ENCODE assay signal across 8 mouse cellular contexts in the genomic region with DNA sequence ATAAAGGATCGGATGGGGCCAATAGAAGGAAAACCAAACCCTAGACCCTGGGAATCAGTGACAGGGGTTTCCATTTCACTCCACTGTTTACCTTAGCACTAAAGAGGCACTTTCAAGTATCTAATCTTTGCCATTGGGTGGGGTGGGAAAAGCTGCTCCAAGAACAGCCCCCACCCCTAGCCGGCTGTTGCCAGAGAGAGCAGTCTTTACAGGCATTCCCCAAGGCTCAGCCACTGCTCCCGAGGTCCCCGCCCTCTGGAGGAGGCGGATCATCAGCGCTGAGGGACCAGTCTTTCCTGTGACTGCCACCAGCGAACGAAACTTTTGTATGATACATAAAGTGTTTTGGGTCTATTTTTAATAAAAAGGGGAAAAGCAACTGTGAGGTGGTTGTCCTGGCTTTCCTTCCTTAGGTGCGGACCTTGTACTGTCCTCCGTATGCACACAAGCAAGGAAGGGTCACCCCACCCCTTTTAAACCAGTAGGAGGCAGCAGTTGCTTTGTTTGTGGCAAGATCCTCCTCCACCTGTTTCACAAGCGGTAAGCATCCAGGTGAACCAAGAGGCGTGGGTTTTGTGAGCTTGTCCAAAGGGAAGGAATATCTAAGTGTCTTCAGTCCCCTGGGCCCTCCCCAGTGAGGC. TPM values are rescaled to one million over a fixed set of nuclear protein-coding genes. Genes with fewer than 3 reads are reported as not detected.
DNase-seq lines count a peak whose midpoint lies in the region; ATAC-seq and TF ChIP-seq lines count a peak whose summit lies in the region.

No protein-coding gene starts in this region.

- 1% methylated on average over 12 of the region's 12 CpGs for WGBS in forebrain, embryonic 14.5 days
- WGBS in lung, embryonic 16.5 days = under 1% methylated on average over 12 of the region's 12 CpGs
- 1% methylated on average over 12 of the region's 12 CpGs for WGBS in stomach, postnatal 0 days

- H3K27ac ChIP-seq in forebrain, embryonic 14.5 days (ENCODE audit: low read depth, low read length) = 0 out of 2 replicates have a peak overlapping the region, but pooled peaks have one; percentile 9
- peak overlapping the region; percentile 37; the same call in 1 of the 2 replicates for H3K27ac ChIP-seq in lung, embryonic 16.5 days (ENCODE audit: low read length)
- no peak overlapping the region; the same call in 1 of the 2 replicates for H3K27ac ChIP-seq in stomach, postnatal 0 days (replicated peaks)

- ATAC-seq in CD4-positive, CD25-positive, alpha-beta regulatory T cell, adult 4 months = no peak
- no peak for ATAC-seq in forebrain, embryonic 14.5 days
- peak; percentile 37 for ATAC-seq in lung, embryonic 16.5 days (ENCODE audit: low read depth)
- 0 out of 2 replicates have a peak, but pooled peaks have one; percentile 30 for ATAC-seq in stomach, postnatal 0 days (ENCODE audit: low FRiP score, low TSS enrichment)

- peak overlapping the region; percentile 47; the same call in 1 of the 2 replicates for H3K9ac ChIP-seq in forebrain, embryonic 14.5 days (ENCODE audit: low read length)
- peak overlapping the region; percentile 36 for H3K9ac ChIP-seq in lung, embryonic 16.5 days (ENCODE audit: low read length)
- H3K9ac ChIP-seq in stomach, postnatal 0 days (ENCODE audit: low read length) = 0 out of 2 replicates have a peak overlapping the region, but pooled peaks have one; percentile 27

- H3K9me3 ChIP-seq in E14TG2a.4 (ENCODE audit: low read length) = no peaks in the 10 kb centered on the region
- H3K9me3 ChIP-seq in forebrain, embryonic 14.5 days (replicated peaks; ENCODE audit: control insufficient read depth, low read length) = no peaks in the 10 kb centered on the region
- H3K9me3 ChIP-seq in lung, embryonic 16.5 days (ENCODE audit: control insufficient read depth, low read length) = no peaks in the 10 kb centered on the region
- no peaks in the 10 kb centered on the region for H3K9me3 ChIP-seq in stomach, postnatal 0 days (ENCODE audit: control insufficient read depth, low read length)

- TF ChIP-seq CTCF in E14TG2a.4 (conservative IDR thresholded peaks at IDR 0.05; ENCODE audit: low read length) = peak; percentile 50
- TF ChIP-seq CTCF in stomach, postnatal 0 days (IDR thresholded peaks at IDR 0.05; ENCODE audit: low read depth) = peak; percentile 81

- peaks cover 87% of the 10 kb centered on the region for H3K4me1 ChIP-seq in E14TG2a.4 (replicated peaks; ENCODE audit: low read depth, low read length)
- peaks cover 69% of the 10 kb centered on the region for H3K4me1 ChIP-seq in forebrain, embryonic 14.5 days (ENCODE audit: control insufficient read depth, insufficient read depth, low read length)
- peaks cover 63% of the 10 kb centered on the region for H3K4me1 ChIP-seq in lung, embryonic 16.5 days (replicated peaks; ENCODE audit: control insufficient read depth, insufficient read depth, low read length)
- H3K4me1 ChIP-seq in stomach, postnatal 0 days (replicated peaks; ENCODE audit: control insufficient read depth, insufficient read depth) = peaks cover 13% of the 10 kb centered on the region

- peak overlapping the region; percentile 34; the same call in 1 of the 2 replicates for H3K4me2 ChIP-seq in forebrain, embryonic 14.5 days (ENCODE audit: low read length)
- peak overlapping the region; percentile 35 for H3K4me2 ChIP-seq in lung, embryonic 16.5 days (ENCODE audit: low read depth, low read length)
- peak overlapping the region; percentile 49 for H3K4me2 ChIP-seq in stomach, postnatal 0 days (replicated peaks; ENCODE audit: low read depth)

- peaks cover 33% of the 10 kb centered on the region for H3K36me3 ChIP-seq in E14TG2a.4 (ENCODE audit: insufficient read depth, low read length)
- H3K36me3 ChIP-seq in forebrain, embryonic 14.5 days (ENCODE audit: control insufficient read depth, insufficient read depth, low read length) = peaks cover 3% of the 10 kb centered on the region; the same call in 1 of the 2 replicates
- H3K36me3 ChIP-seq in lung, embryonic 16.5 days (ENCODE audit: control insufficient read depth, insufficient read depth, low read length) = no peaks in the 10 kb centered on the region
- H3K36me3 ChIP-seq in stomach, postnatal 0 days (ENCODE audit: control insufficient read depth, insufficient read depth, low read length) = no peaks in the 10 kb centered on the region

- DNase-seq in CD4-positive, CD25-positive, alpha-beta regulatory T cell, adult 2 months (ENCODE audit: low read depth, low spot score) = peak; percentile 39
- DNase-seq in forebrain, embryonic 14.5 days (ENCODE audit: low spot score) = peak; percentile 46
- DNase-seq in kidney, adult 8-10 months = peak; percentile 64 to 74
- peak; percentile 64 for DNase-seq in stomach, postnatal 0 days (ENCODE audit: low spot score)
- no peak for DNase-seq in gastrocnemius, postnatal 10 days

- peak overlapping the region; percentile 100 for H3K4me3 ChIP-seq in E14TG2a.4 (replicated peaks; ENCODE audit: low read length)
- H3K4me3 ChIP-seq in forebrain, embryonic 14.5 days (ENCODE audit: low read depth, low read length) = no peak overlapping the region
- H3K4me3 ChIP-seq in lung, embryonic 16.5 days (ENCODE audit: low read length) = peak overlapping the region; percentile 9; the same call in 1 of the 2 replicates
- peak overlapping the region; percentile 19 for H3K4me3 ChIP-seq in stomach, postnatal 0 days (ENCODE audit: low read depth, low read length)

- no peak for TF ChIP-seq EP300 in stomach, postnatal 0 days (optimal IDR thresholded peaks at IDR 0.05)

- H3K27me3 ChIP-seq in E14TG2a.4 (ENCODE audit: insufficient read depth, low read length) = peaks cover 30% of the 10 kb centered on the region
- no peaks in the 10 kb centered on the region for H3K27me3 ChIP-seq in forebrain, embryonic 14.5 days (replicated peaks; ENCODE audit: control insufficient read depth, insufficient read depth, low read length)
- H3K27me3 ChIP-seq in lung, embryonic 16.5 days (ENCODE audit: control insufficient read depth, insufficient read depth, low read depth, low read length) = peaks cover 3% of the 10 kb centered on the region
- 0 out of 2 replicates have a peak, but pooled peaks cover 2% of the 10 kb centered on the region for H3K27me3 ChIP-seq in stomach, postnatal 0 days (ENCODE audit: control insufficient read depth, insufficient read depth, low read length)

RNA-seq across cellular contexts. Expression of a gene that starts 4.5 kb away (rescaled TPM):
- polyA plus RNA-seq in CD4-positive, CD25-positive, alpha-beta regulatory T cell, adult 4 months (2017; shearing (Covaris generic)) = 1 to 10 TPM; 1.3 to 2.1 TPM
- polyA plus RNA-seq in forebrain, embryonic 14.5 days (2014; fragmentation: Nextera tagmentation; extraction: Ambion mirVana) = 14.2 and 16.3 TPM in 2 replicates
- 5.2 and 6.9 TPM in 2 replicates for polyA plus RNA-seq in lung, embryonic 16.5 days (2015; fragmentation: Nextera tagmentation; extraction: Ambion mirVana)
- 1.6 and 2.4 TPM in 2 replicates for polyA plus RNA-seq in stomach, postnatal 0 days (2015; fragmentation: Nextera tagmentation; extraction: Ambion mirVana)
- 1 to 10 TPM in 1 of 2 experiments, under 1 TPM in 1; 0.49 to 1.4 TPM for total RNA-seq in gastrocnemius, postnatal 10 days (2021)

RNA-seq across cellular contexts. Expression of a gene that starts 5.1 kb away (rescaled TPM):
- polyA plus RNA-seq in CD4-positive, CD25-positive, alpha-beta regulatory T cell, adult 4 months (2017; shearing (Covaris generic)) = not detected
- 3.1 and 3.8 TPM in 2 replicates for polyA plus RNA-seq in forebrain, embryonic 14.5 days (2014; fragmentation: Nextera tagmentation; extraction: Ambion mirVana)
- polyA plus RNA-seq in lung, embryonic 16.5 days (2015; fragmentation: Nextera tagmentation; extraction: Ambion mirVana) = 7.1 and 7.4 TPM in 2 replicates
- 3.8 and 3.9 TPM in 2 replicates for polyA plus RNA-seq in stomach, postnatal 0 days (2015; fragmentation: Nextera tagmentation; extraction: Ambion mirVana)
- 1 to 10 TPM in 1 of 2 experiments, under 1 TPM in 1; 0.77 to 1.4 TPM for total RNA-seq in gastrocnemius, postnatal 10 days (2021)

RNA-seq across cellular contexts. Expression of a gene that starts 11.2 kb away (rescaled TPM):
- polyA plus RNA-seq in CD4-positive, CD25-positive, alpha-beta regulatory T cell, adult 4 months (2017; shearing (Covaris generic)) = 10 to 100 TPM; 50.3 to 54.6 TPM
- 28.7 and 32.3 TPM in 2 replicates for polyA plus RNA-seq in forebrain, embryonic 14.5 days (2014; fragmentation: Nextera tagmentation; extraction: Ambion mirVana)
- polyA plus RNA-seq in lung, embryonic 16.5 days (2015; fragmentation: Nextera tagmentation; extraction: Ambion mirVana) = 28.3 and 28.6 TPM in 2 replicates
- 16.3 and 16.5 TPM in 2 replicates for polyA plus RNA-seq in stomach, postnatal 0 days (2015; fragmentation: Nextera tagmentation; extraction: Ambion mirVana)
- total RNA-seq in gastrocnemius, postnatal 10 days (2021) = 1 to 10 TPM; 4.6 to 5.3 TPM

RNA-seq across cellular contexts. Expression of a gene that starts 23.4 kb away (rescaled TPM):
- polyA plus RNA-seq in CD4-positive, CD25-positive, alpha-beta regulatory T cell, adult 4 months (2017; shearing (Covaris generic)) = 10 to 100 TPM; 10.1 to 12.5 TPM
- polyA plus RNA-seq in forebrain, embryonic 14.5 days (2014; fragmentation: Nextera tagmentation; extraction: Ambion mirVana) = 16.5 and 23.6 TPM in 2 replicates
- polyA plus RNA-seq in lung, embryonic 16.5 days (2015; fragmentation: Nextera tagmentation; extraction: Ambion mirVana) = 24.2 and 28.2 TPM in 2 replicates
- polyA plus RNA-seq in stomach, postnatal 0 days (2015; fragmentation: Nextera tagmentation; extraction: Ambion mirVana) = 24.1 and 29.7 TPM in 2 replicates
- total RNA-seq in gastrocnemius, postnatal 10 days (2021) = 10 to 100 TPM; 42.7 to 47.9 TPM

RNA-seq across cellular contexts. Expression of a gene that starts 36.9 kb away (rescaled TPM):
- not detected for polyA plus RNA-seq in CD4-positive, CD25-positive, alpha-beta regulatory T cell, adult 4 months (2017; shearing (Covaris generic))
- polyA plus RNA-seq in forebrain, embryonic 14.5 days (2014; fragmentation: Nextera tagmentation; extraction: Ambion mirVana) = 32.1 and 32.7 TPM in 2 replicates
- 143 and 153 TPM in 2 replicates for polyA plus RNA-seq in lung, embryonic 16.5 days (2015; fragmentation: Nextera tagmentation; extraction: Ambion mirVana)
- 101 and 103 TPM in 2 replicates for polyA plus RNA-seq in stomach, postnatal 0 days (2015; fragmentation: Nextera tagmentation; extraction: Ambion mirVana)
- total RNA-seq in gastrocnemius, postnatal 10 days (2021) = 10 to 100 TPM; 74.7 to 84.1 TPM

Comparison
In these comparisons a context has a peak if more than half of its experiments do, and no peak if none do; other contexts are left out.
1. ATAC-seq: peak in lung, embryonic 16.5 days (single experiment) and stomach, postnatal 0 days (single experiment); none in CD4-positive, CD25-positive, alpha-beta regulatory T cell, adult 4 months (single experiment) and forebrain, embryonic 14.5 days (single experiment).
2. Peak in every context shown above with its lines, with median percentiles within 50 percentile points of each other: H3K4me2 ChIP-seq and H3K9ac ChIP-seq.